Mouse (Mus musculus) thymus, adult 2 months (tissue): ENCODE data around the gene Dimt1.
A peak's percentile ranks its signal among the peaks of the same experiment; 100 is the strongest.

Experiments
- CTCF ChIP-seq: fragments of 200-500 bp; IDR thresholded peaks from 2 replicates; pipeline ENCODE4 v1.5.1; 2012; ENCODE audit warnings: mild to moderate bottlenecking, control low read depth, low read length, moderate library complexity, borderline replicate concordance; ENCODE audit not compliant: control insufficient read depth, poor library complexity, insufficient read depth; ENCODE audit errors: extremely low read depth
- POLR2A ChIP-seq: fragments of 200-500 bp; IDR thresholded peaks from 2 replicates; pipeline ENCODE4 v1.6.1; 2012; ENCODE audit warnings: mild to moderate bottlenecking, low read length, control low read depth, moderate library complexity; ENCODE audit not compliant: control insufficient read depth, poor library complexity, insufficient read depth; ENCODE audit errors: extremely low read depth

GRCm38 (mm10) chr13:106946594-106947540 lies at the start of gene Dimt1:
- TF ChIP-seq POLR2A (no peak), CTCF (peak; percentile 39; the same call in 1 of the 2 replicates)
